Mouse (Mus musculus): ENCODE results near the gene Ip6k2.

DNA sequence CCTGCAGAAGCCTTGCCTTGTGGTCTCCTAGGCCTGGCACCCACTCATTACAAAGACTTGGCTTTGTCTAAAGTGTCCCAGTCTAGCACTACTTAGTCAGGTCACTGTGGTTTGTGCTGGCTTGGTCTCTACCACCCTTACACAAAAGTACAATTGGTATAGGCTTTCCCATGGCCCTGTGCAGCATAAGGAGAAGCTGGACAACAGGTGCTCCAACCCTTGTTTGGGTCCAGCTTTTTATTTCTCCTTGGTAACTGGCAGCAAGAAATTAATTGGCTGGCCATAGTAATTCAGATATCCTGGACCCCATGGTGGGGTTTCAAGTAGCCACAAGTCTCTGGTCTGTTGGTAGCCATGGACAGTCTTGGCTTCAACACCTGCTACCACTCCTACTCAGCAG is 22.8 kb downstream of the Ip6k2 start:
- TF ChIP-seq CTCF (IDR thresholded peaks at IDR 0.05; ENCODE audit: insufficient read depth, low read depth, low read length) (no peak), POLR2A (IDR thresholded peaks at IDR 0.05; ENCODE audit: insufficient read depth, low read depth, low read length) (no peak)
